9 mouse cellular contexts compared by ENCODE assay signal in the genomic region with DNA sequence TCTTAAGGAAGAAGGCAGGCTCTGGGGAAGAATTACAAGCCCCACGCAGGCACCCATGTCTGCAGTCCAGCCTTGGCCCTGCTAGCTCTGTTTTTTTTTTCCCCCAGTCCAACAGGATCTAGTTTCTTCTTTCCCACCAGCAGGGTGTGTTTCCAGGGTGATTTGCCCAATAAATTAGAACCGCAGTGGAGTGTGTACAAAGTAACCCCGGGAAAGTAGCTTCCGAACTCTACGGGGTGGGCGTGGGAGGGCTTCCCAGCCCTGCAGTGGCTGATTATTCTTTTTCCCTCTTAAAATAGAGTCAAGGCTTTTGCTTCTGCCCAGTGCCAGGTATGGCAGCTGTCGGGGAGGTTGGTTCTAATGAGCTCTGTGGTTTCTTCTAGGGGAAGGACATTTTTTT. TPM values are rescaled to one million over a fixed set of nuclear protein-coding genes. Genes with fewer than 3 reads are reported as not detected.
A peak's percentile ranks its signal among the peaks of the same experiment; 100 is the strongest.
DNase-seq lines count a peak whose midpoint lies in the region; ATAC-seq and TF ChIP-seq lines count a peak whose summit lies in the region.
"Had no signal": no experiment of that assay in that cellular context is flagged by ENCODE, and none has a peak within 500 bp of the region (broad histone marks: within the 10 kb centered on the region; RNA-seq: fewer than 3 reads in every experiment).

No protein-coding gene starts in this region.

- intact Hi-C loops in left cerebral cortex, postnatal 4 days (cut with DNase I) = no loop called here

- peak overlapping the region; percentile 24; the same call in 1 of the 2 replicates for H3K4me2 ChIP-seq in forebrain, embryonic 11.5 days (ENCODE audit: low read depth, low read length, severe bottlenecking)
- no peak overlapping the region for H3K4me2 ChIP-seq in intestine, postnatal 0 days (replicated peaks; ENCODE audit: low read depth)
- H3K4me2 ChIP-seq in neural tube, embryonic 14.5 days (ENCODE audit: low read depth, low read length) = no peak overlapping the region
- H3K4me2 ChIP-seq: liver, embryonic 11.5 days had no signal

- peaks cover 33% of the 10 kb centered on the region for H3K4me1 ChIP-seq in forebrain, embryonic 11.5 days (replicated peaks; ENCODE audit: control insufficient read depth, insufficient read depth, low read length)
- H3K4me1 ChIP-seq in intestine, postnatal 0 days (replicated peaks; ENCODE audit: control insufficient read depth, insufficient read depth, low read length) = 0 out of 2 replicates have a peak, but pooled peaks cover 4% of the 10 kb centered on the region
- peaks cover 40% of the 10 kb centered on the region for H3K4me1 ChIP-seq in neural tube, embryonic 14.5 days (ENCODE audit: control insufficient read depth, insufficient read depth, low read length)

- 8% methylated on average over 7 of the region's 7 CpGs for WGBS in forebrain, embryonic 11.5 days
- WGBS in intestine, postnatal 0 days = 34% methylated on average over 7 of the region's 7 CpGs
- WGBS in neural tube, embryonic 14.5 days = 5% methylated on average over 7 of the region's 7 CpGs

- peak overlapping the region; percentile 67 for H3K27ac ChIP-seq in forebrain, embryonic 11.5 days (ENCODE audit: low read depth, low read length)
- H3K27ac ChIP-seq in intestine, postnatal 0 days (ENCODE audit: low read depth, low read length) = no peak overlapping the region
- H3K27ac ChIP-seq in neural tube, embryonic 14.5 days (ENCODE audit: low read depth, low read length) = peak overlapping the region; percentile 60; the same call in 1 of the 2 replicates

- H3K36me3 ChIP-seq in forebrain, embryonic 11.5 days (ENCODE audit: control insufficient read depth, insufficient read depth, low read length) = no peaks in the 10 kb centered on the region
- no peaks in the 10 kb centered on the region for H3K36me3 ChIP-seq in intestine, postnatal 0 days (ENCODE audit: control insufficient read depth, insufficient read depth)
- no peaks in the 10 kb centered on the region for H3K36me3 ChIP-seq in neural tube, embryonic 14.5 days (ENCODE audit: control insufficient read depth, insufficient read depth, low read length)

- DNase-seq in left cerebral cortex, postnatal 4 days = peak; percentile 18
- no peak for DNase-seq in left cerebral cortex, adult 8-10 months (ENCODE audit: low spot score in 2 of 2)
- DNase-seq in forebrain, embryonic 11.5 days (ENCODE audit: low spot score) = no peak
- DNase-seq in frontal cortex, postnatal 10 days (ENCODE audit: low spot score in 2 of 2) = no peak
- DNase-seq in gastrocnemius, postnatal 25 days = no peak
- no peak for DNase-seq in cerebellum, postnatal 25 days

- H3K4me3 ChIP-seq in forebrain, embryonic 11.5 days (ENCODE audit: low read depth, low read length) = no peak overlapping the region
- H3K4me3 ChIP-seq in intestine, postnatal 0 days (ENCODE audit: low read depth, low read length) = no peak overlapping the region
- no peak overlapping the region for H3K4me3 ChIP-seq in neural tube, embryonic 14.5 days (ENCODE audit: low read depth, low read length)

- no peaks in the 10 kb centered on the region for H3K9me3 ChIP-seq in forebrain, embryonic 11.5 days (ENCODE audit: control insufficient read depth, low read length)
- H3K9me3 ChIP-seq in intestine, postnatal 0 days (ENCODE audit: control insufficient read depth) = no peaks in the 10 kb centered on the region
- H3K9me3 ChIP-seq in neural tube, embryonic 14.5 days (ENCODE audit: control insufficient read depth, low read length) = no peaks in the 10 kb centered on the region

- no peaks in the 10 kb centered on the region for H3K27me3 ChIP-seq in forebrain, embryonic 11.5 days (ENCODE audit: control insufficient read depth, insufficient read depth, low read length)
- no peaks in the 10 kb centered on the region for H3K27me3 ChIP-seq in intestine, postnatal 0 days (replicated peaks; ENCODE audit: control insufficient read depth, insufficient read depth, low read length)
- no peaks in the 10 kb centered on the region for H3K27me3 ChIP-seq in neural tube, embryonic 14.5 days (ENCODE audit: control insufficient read depth, insufficient read depth, low read length)

- peak; percentile 23; the same call in 1 of the 2 replicates for TF ChIP-seq CTCF in intestine, postnatal 0 days (IDR thresholded peaks at IDR 0.05; ENCODE audit: low read depth)

- 0 out of 2 replicates have a peak overlapping the region, but pooled peaks have one; percentile 7 for H3K9ac ChIP-seq in forebrain, embryonic 11.5 days (ENCODE audit: low read length)
- no peak overlapping the region for H3K9ac ChIP-seq in intestine, postnatal 0 days (ENCODE audit: low read depth, low read length)
- H3K9ac ChIP-seq in neural tube, embryonic 14.5 days (replicated peaks; ENCODE audit: low read depth, low read length) = no peak overlapping the region

- peak; percentile 45 for ATAC-seq in forebrain, embryonic 11.5 days (replicated peaks; ENCODE audit: low FRiP score)
- ATAC-seq in intestine, postnatal 0 days = no peak
- peak; percentile 41; the same call in 1 of the 2 replicates for ATAC-seq in neural tube, embryonic 14.5 days (ENCODE audit: low read depth)

RNA-seq across cellular contexts. Expression of a gene that starts 35.3 kb away (rescaled TPM):
- total RNA-seq in left cerebral cortex, postnatal 4 days (2021) = 10 to 100 TPM; 12.6 to 15.2 TPM
- total RNA-seq in left cerebral cortex, adult 8-10 months (2022) = 10 to 100 TPM; 19.2 to 26.1 (median 22.1) TPM
- 17.6 and 19.1 TPM in 2 replicates for polyA plus RNA-seq in forebrain, embryonic 11.5 days (2014; fragmentation: Nextera tagmentation; extraction: Ambion mirVana)
- 1.9 and 2.0 TPM in 2 replicates for polyA plus RNA-seq in intestine, postnatal 0 days (2015; fragmentation: Nextera tagmentation; extraction: Ambion mirVana)
- 7.4 and 8.0 TPM in 2 replicates for polyA plus RNA-seq in neural tube, embryonic 14.5 days (2014; fragmentation: Nextera tagmentation; extraction: Ambion mirVana)
- under 1 TPM; 0.67 to 0.74 TPM for total RNA-seq in gastrocnemius, postnatal 25 days (2021)

Comparison
In these comparisons a context has a peak if more than half of its experiments do, and no peak if none do; other contexts are left out.
1. RNA of a gene that starts 35.3 kb away (total RNA-seq): 19.2 to 26.1 TPM in left cerebral cortex, adult 8-10 months and 12.6 to 15.2 TPM in left cerebral cortex, postnatal 4 days; 0.67 to 0.74 TPM in gastrocnemius, postnatal 25 days; every median in the first group is over 4 times any median in the second.